Mouse (Mus musculus) heart, embryonic 16.5 days (tissue): ENCODE results near the gene Mcoln2. TPM values are rescaled to one million over a fixed set of nuclear protein-coding genes. Genes with fewer than 3 reads are reported as not detected.

Experiments
- ATAC-seq: fragments of 200-750 bp; cut with Nextera tagmentation; replicated peaks from 2 replicates; pipeline ENCODE4 v1.8.0; 2017; ENCODE audit warnings: moderate number of reproducible peaks; ENCODE audit not compliant: insufficient read depth, low FRiP score; ENCODE audit errors: extremely low read depth
- H3K27ac ChIP-seq: fragments of 300-500 bp; sonication (generic); 2 replicates; pipeline ENCODE4 v1.5.1; 2014; ENCODE audit warnings: mild to moderate bottlenecking, low read length, control low read depth, moderate library complexity
- H3K27me3 ChIP-seq: fragments of 300-500 bp; sonication (generic); 2 replicates; pipeline ENCODE4 v1.6.1; 2014; ENCODE audit warnings: low read length, mixed read lengths; ENCODE audit not compliant: control insufficient read depth, insufficient read depth
- H3K36me3 ChIP-seq: fragments of 300-500 bp; sonication (generic); 2 replicates; pipeline ENCODE4 v1.6.1; 2014; ENCODE audit not compliant: control insufficient read depth, insufficient read depth
- H3K4me1 ChIP-seq: fragments of 300-500 bp; sonication (generic); 2 replicates; pipeline ENCODE4 v1.6.1; 2014; ENCODE audit warnings: low read length, mixed read lengths; ENCODE audit not compliant: control insufficient read depth, insufficient read depth
- H3K4me2 ChIP-seq: fragments of 300-500 bp; sonication (generic); 2 replicates; pipeline ENCODE4 v1.6.1; 2014; ENCODE audit warnings: low read depth, mild to moderate bottlenecking, control low read depth, low read length
- H3K4me3 ChIP-seq: fragments of 300-500 bp; sonication (generic); 2 replicates; pipeline ENCODE4 v1.5.1; 2014; ENCODE audit warnings: mild to moderate bottlenecking, control low read depth, low read length
- H3K9ac ChIP-seq: fragments of 300-500 bp; sonication (generic); 2 replicates; pipeline ENCODE4 v1.6.1; 2014; ENCODE audit warnings: low read length, control low read depth
- H3K9me3 ChIP-seq: fragments of 300-500 bp; sonication (generic); replicated peaks from 2 replicates; pipeline ENCODE4 v1.6.1; 2016; ENCODE audit warnings: low read length; ENCODE audit not compliant: control insufficient read depth
- WGBS: fragments of 180-500 bp; shearing (Covaris S2); extraction: QIAGEN DNeasy Blood & Tissue Kit; methylation state at CpG from one replicate; pipeline ENCODE4 v1.1.7; 2014; 5-methylcytosine and 5-hydroxymethylcytosine counted together
- polyA plus RNA-seq: library from polyadenylated mRNA; unstranded; fragments of >200 nt; fragmentation: Nextera tagmentation; extraction: Ambion mirVana; gene quantifications from 2 replicates; pipeline ENCODE4 v1.2.1, GENCODE M21; 2015

Mcoln2 gene
- polyA plus RNA-seq: 0.97 and 3.2 TPM in 2 replicates

GRCm38 (mm10) chr3:146149156-146150057, at the start of gene Mcoln2:
Gene Mcoln2 (plus strand): TSS chr3:146149833.
- no peaks in the 10 kb centered on the region for H3K36me3 ChIP-seq
- 16% methylated on average over 32 of the region's 34 CpGs for WGBS
- peaks cover 8% of the 10 kb centered on the region for H3K27me3 ChIP-seq
- H3K4me2 ChIP-seq: peak within 1 kb of the TSS; percentile 97
- H3K9me3 ChIP-seq: peaks cover 4% of the 10 kb centered on the region
- H3K27ac ChIP-seq: peak within 1 kb of the TSS; percentile 17; the same call in 1 of the 2 replicates
- peak within 1 kb of the TSS; percentile 62 for H3K4me3 ChIP-seq
- ATAC-seq: no peak; the same call in 1 of the 2 replicates
- peak within 1 kb of the TSS; percentile 66 for H3K9ac ChIP-seq
- peaks cover 13% of the 10 kb centered on the region for H3K4me1 ChIP-seq

- H3K36me3 ChIP-seq: no peaks in the 10 kb centered on the region
- H3K4me1 ChIP-seq: peaks cover 9% of the 10 kb centered on the region
- H3K4me2 ChIP-seq: no peak overlapping the region
- no peak overlapping the region for H3K9ac ChIP-seq
- peaks cover 6% of the 10 kb centered on the region for H3K9me3 ChIP-seq
- peak; percentile 72; the same call in 1 of the 2 replicates for ATAC-seq
- no peaks in the 10 kb centered on the region for H3K27me3 ChIP-seq
- no peak overlapping the region for H3K4me3 ChIP-seq
- no peak overlapping the region for H3K27ac ChIP-seq
Observed at GRCm38 (mm10) chr3:146099925-146100324, 49.7 kb upstream of the Mcoln2 start.

- no peak for ATAC-seq
- Histone ChIP-seq H3K4me3 (no peak overlapping the region), H3K9ac (no peak overlapping the region), H3K4me1 (peaks cover 10% of the 10 kb centered on the region), H3K27me3 (no peaks in the 10 kb centered on the region), H3K36me3 (no peaks in the 10 kb centered on the region), H3K9me3 (peaks cover 6% of the 10 kb centered on the region), H3K27ac (no peak overlapping the region), H3K4me2 (no peak overlapping the region)
- WGBS: 47% methylated on average over 6 of the region's 6 CpGs
Observed at GRCm38 (mm10) chr3:146102049-146102448, 47.6 kb upstream of the Mcoln2 start.

- H3K4me1 ChIP-seq: peaks cover 4% of the 10 kb centered on the region
- H3K27me3 ChIP-seq: no peaks in the 10 kb centered on the region
- no peak overlapping the region for H3K27ac ChIP-seq
- peak overlapping the region; percentile 87 for H3K4me2 ChIP-seq
- H3K9me3 ChIP-seq: peaks cover 4% of the 10 kb centered on the region
- H3K4me3 ChIP-seq: peak overlapping the region; percentile 57
- WGBS: 4% methylated on average over 18 of the region's 18 CpGs
- ATAC-seq: 0 out of 2 replicates have a peak, but pooled peaks have one; percentile 30
- H3K9ac ChIP-seq: peak overlapping the region; percentile 63
- H3K36me3 ChIP-seq: no peaks in the 10 kb centered on the region
Observed at GRCm38 (mm10) chr3:146107116-146107849, 42.4 kb upstream of the Mcoln2 start.

- Histone ChIP-seq H3K9me3 (peaks cover 3% of the 10 kb centered on the region; the same call in 1 of the 2 replicates), H3K4me1 (peaks cover 4% of the 10 kb centered on the region), H3K9ac (peak within 1 kb of the TSS; percentile 63), H3K27me3 (no peaks in the 10 kb centered on the region), H3K27ac (no peak within 1 kb of the TSS), H3K4me2 (peak within 1 kb of the TSS; percentile 87), H3K4me3 (peak within 1 kb of the TSS; percentile 57), H3K36me3 (no peaks in the 10 kb centered on the region)
- whole genome bisulfite sequencing: 11% methylated on average over 18 of the region's 18 CpGs
- ATAC-seq: peak; percentile 87
Observed at GRCm38 (mm10) chr3:146107921-146108571, 41.6 kb upstream of the Mcoln2 start, which contains the start of gene Wdr63. Gene Wdr63 (minus strand): TSS chr3:146108130.

GRCm38 (mm10) chr3:146108945-146109344, 40.7 kb upstream of the Mcoln2 start:
- Histone ChIP-seq H3K36me3 (no peaks in the 10 kb centered on the region), H3K27ac (no peak overlapping the region), H3K9ac (no peak overlapping the region), H3K4me3 (no peak overlapping the region), H3K4me2 (no peak overlapping the region), H3K9me3 (peaks cover 3% of the 10 kb centered on the region; the same call in 1 of the 2 replicates), H3K27me3 (no peaks in the 10 kb centered on the region), H3K4me1 (peaks cover 4% of the 10 kb centered on the region)
- ATAC-seq: no peak
- WGBS: 64% methylated on average over 2 of the region's 2 CpGs

- H3K27ac ChIP-seq: no peak overlapping the region
- H3K9me3 ChIP-seq: no peaks in the 10 kb centered on the region
- H3K4me1 ChIP-seq: peaks cover 4% of the 10 kb centered on the region
- ATAC-seq: no peak
- no peak overlapping the region for H3K4me2 ChIP-seq
- H3K27me3 ChIP-seq: no peaks in the 10 kb centered on the region
- no peaks in the 10 kb centered on the region for H3K36me3 ChIP-seq
- 67% methylated on average over 2 of the region's 2 CpGs for WGBS
- no peak overlapping the region for H3K4me3 ChIP-seq
- no peak overlapping the region for H3K9ac ChIP-seq
Observed at GRCm38 (mm10) chr3:146110358-146110757, 39.3 kb upstream of the Mcoln2 start.

- H3K27me3 ChIP-seq: no peaks in the 10 kb centered on the region
- H3K4me2 ChIP-seq: no peak overlapping the region
- no peak overlapping the region for H3K9ac ChIP-seq
- H3K4me1 ChIP-seq: peaks cover 4% of the 10 kb centered on the region
- no peak for ATAC-seq
- no peak overlapping the region for H3K4me3 ChIP-seq
- H3K36me3 ChIP-seq: no peaks in the 10 kb centered on the region
- WGBS: 66% methylated on average over 6 of the region's 6 CpGs
- no peak overlapping the region for H3K27ac ChIP-seq
- no peaks in the 10 kb centered on the region for H3K9me3 ChIP-seq
Observed at GRCm38 (mm10) chr3:146110916-146111315, 38.7 kb upstream of the Mcoln2 start.
